Mouse (Mus musculus) hindbrain, postnatal 0 days (tissue): Measurements from ENCODE around the gene Acta2. TPM values are rescaled to one million over a fixed set of nuclear protein-coding genes. Genes with fewer than 3 reads are reported as not detected.

Experiments
- ATAC-seq: fragments of 200-750 bp; cut with Nextera tagmentation; 2 replicates; pipeline ENCODE4 v1.8.0; 2017; ENCODE audit warnings: mild to moderate bottlenecking, moderate TSS enrichment, moderate library complexity
- DNase-seq: peaks from one replicate; pipeline ENCODE4 v3.0.0-alpha.2; 2015; ENCODE audit warnings: low spot score
- H3K27ac ChIP-seq: fragments of 300-500 bp; sonication (generic); 2 replicates; pipeline ENCODE4 v1.5.1; 2014; ENCODE audit warnings: mild to moderate bottlenecking
- H3K27me3 ChIP-seq: fragments of 300-500 bp; sonication (generic); 2 replicates; pipeline ENCODE4 v1.6.1; 2014; ENCODE audit warnings: low read length, mixed read lengths; ENCODE audit not compliant: insufficient read depth
- H3K36me3 ChIP-seq: fragments of 300-500 bp; sonication (generic); 2 replicates; pipeline ENCODE4 v1.6.1; 2014; ENCODE audit warnings: low read length, mixed read lengths; ENCODE audit not compliant: insufficient read depth
- H3K4me1 ChIP-seq: fragments of 300-500 bp; sonication (generic); 2 replicates; pipeline ENCODE4 v1.6.1; 2014; ENCODE audit warnings: antibody characterized with exemption, low read length, mixed read lengths; ENCODE audit not compliant: insufficient read depth
- H3K4me2 ChIP-seq: fragments of 300-500 bp; sonication (generic); 2 replicates; pipeline ENCODE4 v1.6.1; 2014; ENCODE audit warnings: low read depth, mild to moderate bottlenecking, low read length, moderate library complexity, mixed read lengths
- H3K4me3 ChIP-seq: fragments of 300-500 bp; sonication (generic); 2 replicates; pipeline ENCODE4 v1.5.1; 2014; ENCODE audit warnings: low read length
- H3K9ac ChIP-seq: fragments of 300-500 bp; sonication (generic); replicated peaks from 2 replicates; pipeline ENCODE4 v1.6.1; 2014; ENCODE audit warnings: mild to moderate bottlenecking, low read length, moderate library complexity, mixed read lengths
- H3K9me3 ChIP-seq: fragments of 300-500 bp; sonication (generic); 2 replicates; pipeline ENCODE4 v1.6.1; 2016; ENCODE audit warnings: low read length, mixed read lengths
- CTCF ChIP-seq: IDR thresholded peaks from 2 replicates; pipeline ENCODE4 v1.5.1; 2016; ENCODE audit warnings: antibody characterized with exemption, control low read depth, low read depth
- WGBS: fragments of 180-500 bp; shearing (Covaris S2); extraction: QIAGEN DNeasy Blood & Tissue Kit; methylation state at CpG from one replicate; pipeline ENCODE4 v1.1.7; 2014; 5-methylcytosine and 5-hydroxymethylcytosine counted together
- polyA plus RNA-seq: library from polyadenylated mRNA; unstranded; fragments of >200 nt; fragmentation: Nextera tagmentation; extraction: Ambion mirVana; gene quantifications from 2 replicates; pipeline ENCODE4 v1.2.1, GENCODE M21; 2015
- total RNA-seq: library from RNA; depleted of rRNA; stranded (reverse); fragments of >200 nt; gene quantifications from 2 replicates; pipeline ENCODE4 v1.2.3, GENCODE M21; 2014; rRNA removed

Gene Acta2
- total and polyA plus RNA-seq, 2 experiments from 2014 or later = 8.1 to 13.1 TPM

DNA sequence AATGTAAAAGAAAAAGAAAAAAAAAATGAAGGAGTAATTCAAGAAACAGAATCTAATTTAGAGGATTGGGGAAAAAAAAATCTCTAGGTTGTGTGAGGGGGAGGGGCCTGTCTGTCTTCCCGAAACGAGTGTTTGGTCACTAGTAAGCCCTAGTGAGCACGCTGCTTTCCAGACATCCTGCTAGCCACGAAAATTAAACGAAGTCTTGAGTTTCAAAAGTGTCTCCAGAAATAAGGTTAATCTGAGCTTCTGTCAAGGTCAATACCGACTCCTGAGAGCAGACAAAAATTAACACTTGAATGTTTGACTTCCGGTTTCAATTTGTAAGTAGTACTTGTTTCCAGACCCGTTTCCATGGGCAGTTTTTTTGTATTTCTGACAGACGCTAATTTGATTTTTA lies 62.2 kb downstream of the Acta2 start:
- H3K4me2 ChIP-seq = peak overlapping the region; percentile 90
- no peaks in the 10 kb centered on the region for H3K36me3 ChIP-seq
- TF ChIP-seq CTCF = no peak
- H3K27ac ChIP-seq = peak overlapping the region; percentile 86; the same call in 1 of the 2 replicates
- H3K27me3 ChIP-seq = no peaks in the 10 kb centered on the region
- peak; percentile 66 for DNase-seq
- no peaks in the 10 kb centered on the region for H3K9me3 ChIP-seq
- WGBS = 5% methylated on average over 9 of the region's 9 CpGs
- H3K9ac ChIP-seq = peak overlapping the region; percentile 70
- peak; percentile 21; the same call in 1 of the 2 replicates for ATAC-seq
- peak overlapping the region; percentile 78 for H3K4me3 ChIP-seq
- H3K4me1 ChIP-seq = peaks cover 12% of the 10 kb centered on the region

DNA sequence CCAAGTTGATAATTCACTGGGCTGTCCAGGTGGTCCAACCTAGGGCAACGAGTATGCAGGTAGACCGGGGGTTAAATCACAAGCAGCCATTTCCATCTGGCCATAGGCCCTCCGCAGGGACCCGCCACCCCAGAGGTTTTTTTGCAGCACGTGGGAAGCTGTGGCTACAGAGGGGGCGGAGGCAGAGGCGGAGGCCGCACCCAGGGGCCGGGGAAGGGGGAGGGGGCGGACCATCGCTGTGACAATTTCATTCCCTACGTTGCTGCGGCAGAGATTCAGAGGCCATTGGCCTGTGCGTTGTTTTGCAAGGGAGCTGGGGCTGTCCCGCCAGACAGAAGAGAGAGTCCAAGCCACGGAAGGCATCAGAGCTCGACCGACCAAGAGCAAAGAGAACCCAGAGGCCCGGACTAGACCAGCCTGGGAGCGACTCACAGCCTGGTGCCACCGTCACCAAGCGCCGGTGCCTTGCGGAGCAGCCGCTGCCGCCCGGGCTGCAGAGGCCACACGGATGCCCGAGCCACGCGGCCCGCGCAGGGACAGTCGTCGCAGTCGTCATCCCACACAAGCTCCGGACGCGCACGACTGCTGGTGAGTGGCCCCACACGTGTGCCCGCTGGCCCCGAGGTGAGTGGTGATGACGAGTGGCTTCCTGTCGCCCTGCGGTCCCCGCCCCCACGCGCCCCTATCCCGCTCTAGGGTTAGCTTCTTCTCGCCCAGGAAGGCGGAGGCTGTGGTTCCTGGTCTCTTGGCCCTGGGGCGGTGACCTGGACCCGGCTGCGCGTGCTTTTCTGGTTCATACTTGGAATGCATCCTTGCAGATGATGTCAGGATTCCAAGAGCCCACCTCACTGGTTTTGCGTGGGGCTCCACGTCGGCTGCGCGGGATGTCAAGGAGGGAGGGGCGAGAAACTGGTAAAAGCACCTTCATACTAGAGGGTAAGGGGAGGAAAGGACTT lies 63.1 kb downstream of the Acta2 start, which contains the start of gene Stambpl1:
TSS of gene Stambpl1 (plus strand) at position 222 of the 956 bp plus-strand sequence.
- H3K4me1 ChIP-seq = peaks cover 12% of the 10 kb centered on the region
- ATAC-seq = peak; percentile 91

DNA sequence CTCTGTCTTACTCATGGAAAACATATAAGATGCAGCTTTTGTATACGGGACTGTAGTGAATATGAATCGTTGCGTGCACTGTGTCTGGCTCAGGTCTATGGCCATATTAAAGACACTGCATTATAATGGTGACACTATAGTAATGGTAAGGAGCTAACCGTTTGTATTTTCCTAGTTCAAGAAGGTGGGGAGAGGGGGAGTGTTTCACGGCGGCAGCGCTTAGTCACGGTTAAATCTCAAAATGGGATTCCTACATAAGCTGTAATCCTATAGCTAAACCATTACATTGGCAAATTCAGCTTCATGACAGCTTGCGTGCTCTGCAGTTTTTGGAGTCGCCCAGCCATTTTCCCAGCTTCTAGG lies 63.8 kb downstream of the Acta2 start:
- Histone ChIP-seq H3K9me3 (no peaks in the 10 kb centered on the region), H3K36me3 (no peaks in the 10 kb centered on the region), H3K9ac (peak overlapping the region; percentile 70), H3K27me3 (no peaks in the 10 kb centered on the region), H3K27ac (peak overlapping the region; percentile 86), H3K4me1 (peaks cover 12% of the 10 kb centered on the region), H3K4me3 (peak overlapping the region; percentile 78), H3K4me2 (peak overlapping the region; percentile 90)
- WGBS = 14% methylated on average over 10 of the region's 10 CpGs
- no peak for TF ChIP-seq CTCF
- ATAC-seq = peak; percentile 48
- peak; percentile 44 for DNase-seq

More for the DNA sequence above, 63.1 kb downstream of the Acta2 start, which contains the start of gene Stambpl1:
- Histone ChIP-seq H3K27me3 (no peaks in the 10 kb centered on the region), H3K4me2 (peak within 1 kb of the TSS; percentile 90), H3K9me3 (no peaks in the 10 kb centered on the region), H3K36me3 (no peaks in the 10 kb centered on the region), H3K9ac (peak within 1 kb of the TSS; percentile 70), H3K4me3 (peak within 1 kb of the TSS; percentile 78), H3K27ac (peak within 1 kb of the TSS; percentile 86)
- peak; percentile 79 for DNase-seq
- under 1% methylated on average over 62 of the region's 62 CpGs for WGBS
- no peak for TF ChIP-seq CTCF

Other genes starting within 250 kb of the Acta2 start
- gene Lipk, start 247.3 kb downstream of the Acta2 start, total RNA-seq = not detected in 2 replicates
- gene Lipk, start 247.3 kb downstream of the Acta2 start, polyA plus RNA-seq = 0.06 and 0.14 TPM in 2 replicates
- gene Lipn, start 188.2 kb downstream of the Acta2 start, total RNA-seq = not detected in 2 replicates
- not detected in 2 replicates for gene Lipn, start 188.2 kb downstream of the Acta2 start, polyA plus RNA-seq
- gene Lipm, start 154.7 kb downstream of the Acta2 start, total RNA-seq = 0.16 TPM in 1 of 2 replicates, not detected in the other
- not detected in 2 replicates for gene Lipm, start 154.7 kb downstream of the Acta2 start, polyA plus RNA-seq
- not detected in 2 replicates for gene Ankrd22, start 89.5 kb downstream of the Acta2 start, total RNA-seq
- gene Ankrd22, start 89.5 kb downstream of the Acta2 start, polyA plus RNA-seq = not detected in 2 replicates
- 16.1 and 21.2 TPM in 2 replicates for gene Stambpl1, start 63.4 kb downstream of the Acta2 start, total RNA-seq
- gene Stambpl1, start 63.4 kb downstream of the Acta2 start, polyA plus RNA-seq = 19.4 and 19.5 TPM in 2 replicates
- 0.47 and 0.78 TPM in 2 replicates for gene Fas, start 35.1 kb upstream of the Acta2 start, total RNA-seq
- 2.4 and 2.8 TPM in 2 replicates for gene Fas, start 35.1 kb upstream of the Acta2 start, polyA plus RNA-seq
- gene Ch25h, start 219.6 kb upstream of the Acta2 start, total RNA-seq = 1.2 and 1.6 TPM in 2 replicates
- gene Ch25h, start 219.6 kb upstream of the Acta2 start, polyA plus RNA-seq = 0.76 and 0.96 TPM in 2 replicates